In the genomic region with DNA sequence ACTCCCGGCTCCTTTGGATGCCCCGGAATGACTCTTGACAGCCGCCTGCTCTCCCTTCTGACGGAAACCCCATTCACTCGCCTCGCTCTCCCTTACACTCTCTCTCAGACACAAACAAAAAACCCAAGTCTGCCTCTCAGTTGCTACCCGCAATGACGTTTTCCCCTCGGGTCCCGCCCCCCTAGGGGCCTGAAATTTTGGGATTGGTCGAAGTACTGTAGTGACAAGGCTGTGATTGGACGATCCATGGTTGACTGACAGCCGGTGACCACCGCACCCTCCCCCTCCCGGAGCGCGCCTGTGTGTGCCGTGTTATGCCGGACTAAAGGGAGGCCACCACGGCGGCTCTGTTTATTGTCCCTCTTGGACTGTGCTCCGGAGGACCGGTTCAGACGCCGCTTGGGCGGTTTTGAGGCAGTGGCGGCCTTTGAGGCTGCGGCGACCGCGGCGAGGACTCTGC, we compare ENCODE assay signal across 8 mouse cellular contexts. TPM values are rescaled to one million over a fixed set of nuclear protein-coding genes. Genes with fewer than 3 reads are reported as not detected.
DNase-seq lines count a peak whose midpoint lies in the region; ATAC-seq and TF ChIP-seq lines count a peak whose summit lies in the region.

A gene (plus strand): TSS at position 302 of the 460 bp plus-strand sequence.

- TF ChIP-seq CTCF in liver, embryonic 14.5 days (IDR thresholded peaks at IDR 0.05; ENCODE audit: low read depth) = no peak
- TF ChIP-seq CTCF in stomach, postnatal 0 days (IDR thresholded peaks at IDR 0.05; ENCODE audit: low read depth) = no peak

- no peaks in the 10 kb centered on the region for H3K9me3 ChIP-seq in forebrain, embryonic 10.5 days
- H3K9me3 ChIP-seq in heart, embryonic 15.5 days (replicated peaks) = no peaks in the 10 kb centered on the region
- H3K9me3 ChIP-seq in liver, embryonic 14.5 days (ENCODE audit: control insufficient read depth, low read length) = no peaks in the 10 kb centered on the region
- no peaks in the 10 kb centered on the region for H3K9me3 ChIP-seq in neural tube, embryonic 11.5 days (ENCODE audit: control insufficient read depth, low read length)
- no peaks in the 10 kb centered on the region for H3K9me3 ChIP-seq in stomach, postnatal 0 days (ENCODE audit: control insufficient read depth, low read length)

- H3K4me2 ChIP-seq in heart, embryonic 15.5 days = peak within 1 kb of the TSS; percentile 84
- peak within 1 kb of the TSS; percentile 98 for H3K4me2 ChIP-seq in liver, embryonic 14.5 days (ENCODE audit: low read depth)
- peak within 1 kb of the TSS; percentile 77 for H3K4me2 ChIP-seq in neural tube, embryonic 11.5 days (ENCODE audit: low read depth)
- H3K4me2 ChIP-seq in stomach, postnatal 0 days (replicated peaks; ENCODE audit: low read depth) = peak within 1 kb of the TSS; percentile 92

- under 1% methylated on average over 32 of the region's 32 CpGs for WGBS in forebrain, embryonic 10.5 days
- WGBS in heart, embryonic 15.5 days = under 1% methylated on average over 32 of the region's 32 CpGs
- WGBS in liver, embryonic 14.5 days (ENCODE audit: insufficient replicate concordance) = under 1% methylated on average over 32 of the region's 32 CpGs
- WGBS in neural tube, embryonic 11.5 days = under 1% methylated on average over 32 of the region's 32 CpGs
- WGBS in stomach, postnatal 0 days = 1% methylated on average over 32 of the region's 32 CpGs

- peak; percentile 99 for ATAC-seq in heart, embryonic 15.5 days (replicated peaks; ENCODE audit: insufficient number of reproducible peaks, insufficient read depth, low FRiP score, low read depth)
- peak; percentile 97 for ATAC-seq in liver, embryonic 14.5 days (ENCODE audit: insufficient read depth)
- ATAC-seq in neural tube, embryonic 11.5 days (ENCODE audit: insufficient read depth, low FRiP score, low TSS enrichment) = peak; percentile 99
- peak; percentile 99 for ATAC-seq in stomach, postnatal 0 days (ENCODE audit: low FRiP score, low TSS enrichment)

- H3K9ac ChIP-seq in heart, embryonic 15.5 days = peak within 1 kb of the TSS; percentile 89
- peak within 1 kb of the TSS; percentile 98 for H3K9ac ChIP-seq in liver, embryonic 14.5 days (replicated peaks)
- H3K9ac ChIP-seq in neural tube, embryonic 11.5 days (ENCODE audit: low read length) = peak within 1 kb of the TSS; percentile 99
- H3K9ac ChIP-seq in stomach, postnatal 0 days (ENCODE audit: low read length) = peak within 1 kb of the TSS; percentile 96

- H3K27me3 ChIP-seq in forebrain, embryonic 10.5 days (ENCODE audit: poor library complexity, severe bottlenecking) = no peaks in the 10 kb centered on the region
- H3K27me3 ChIP-seq in heart, embryonic 15.5 days = no peaks in the 10 kb centered on the region
- H3K27me3 ChIP-seq in liver, embryonic 14.5 days (ENCODE audit: control insufficient read depth, insufficient read depth, low read length) = no peaks in the 10 kb centered on the region
- H3K27me3 ChIP-seq in neural tube, embryonic 11.5 days (ENCODE audit: control insufficient read depth, insufficient read depth, low read length) = no peaks in the 10 kb centered on the region
- H3K27me3 ChIP-seq in stomach, postnatal 0 days (ENCODE audit: control insufficient read depth, insufficient read depth, low read length) = no peaks in the 10 kb centered on the region

- peaks cover 7% of the 10 kb centered on the region; the same call in 1 of the 2 replicates for H3K36me3 ChIP-seq in forebrain, embryonic 10.5 days (replicated peaks)
- H3K36me3 ChIP-seq in heart, embryonic 15.5 days = no peaks in the 10 kb centered on the region
- no peaks in the 10 kb centered on the region for H3K36me3 ChIP-seq in liver, embryonic 14.5 days (replicated peaks; ENCODE audit: control insufficient read depth, insufficient read depth, low read depth)
- H3K36me3 ChIP-seq in neural tube, embryonic 11.5 days (ENCODE audit: control insufficient read depth, insufficient read depth, low read length) = no peaks in the 10 kb centered on the region
- no peaks in the 10 kb centered on the region for H3K36me3 ChIP-seq in stomach, postnatal 0 days (ENCODE audit: control insufficient read depth, insufficient read depth, low read length)

- peaks cover 28% of the 10 kb centered on the region for H3K4me1 ChIP-seq in forebrain, embryonic 10.5 days
- H3K4me1 ChIP-seq in heart, embryonic 15.5 days (replicated peaks) = peaks cover 14% of the 10 kb centered on the region
- H3K4me1 ChIP-seq in liver, embryonic 14.5 days (replicated peaks; ENCODE audit: control insufficient read depth in 2 of 2, insufficient read depth in 2 of 2, low read length in 1 of 2) = peaks cover 8 to 16% of the 10 kb centered on the region in 2 experiments
- H3K4me1 ChIP-seq in neural tube, embryonic 11.5 days (ENCODE audit: control insufficient read depth, insufficient read depth, low read length) = peaks cover 11% of the 10 kb centered on the region; the same call in 1 of the 2 replicates
- no peaks in the 10 kb centered on the region; the same call in 1 of the 2 replicates for H3K4me1 ChIP-seq in stomach, postnatal 0 days (replicated peaks; ENCODE audit: control insufficient read depth, insufficient read depth)

- peak within 1 kb of the TSS; percentile 93 for H3K4me3 ChIP-seq in forebrain, embryonic 10.5 days
- peak within 1 kb of the TSS; percentile 75 for H3K4me3 ChIP-seq in heart, embryonic 15.5 days
- H3K4me3 ChIP-seq in liver, embryonic 14.5 days (ENCODE audit: insufficient read depth in 1 of 2, low read depth in 2 of 2, low read length in 2 of 2) = peak within 1 kb of the TSS; percentile 83 to 97
- peak within 1 kb of the TSS; percentile 97 for H3K4me3 ChIP-seq in neural tube, embryonic 11.5 days (ENCODE audit: low read depth, low read length)
- H3K4me3 ChIP-seq in stomach, postnatal 0 days (ENCODE audit: low read depth, low read length) = peak within 1 kb of the TSS; percentile 95

- H3K27ac ChIP-seq in forebrain, embryonic 10.5 days = peak within 1 kb of the TSS; percentile 99
- H3K27ac ChIP-seq in heart, embryonic 15.5 days = peak within 1 kb of the TSS; percentile 97
- H3K27ac ChIP-seq in liver, embryonic 14.5 days = peak within 1 kb of the TSS; percentile 87
- H3K27ac ChIP-seq in neural tube, embryonic 11.5 days (ENCODE audit: low read depth, low read length) = peak within 1 kb of the TSS; percentile 99
- peak within 1 kb of the TSS; percentile 99 for H3K27ac ChIP-seq in stomach, postnatal 0 days (replicated peaks)

- peak; percentile 98 to 100 for DNase-seq in CD8-positive naive resting alpha-beta T cell, adult 2 months (ENCODE audit: low read depth in 2 of 2, low spot score in 2 of 2)
- DNase-seq in c-Kit-positive CD71-negative TER-119-negative erythroid progenitor cells, embryonic 14.5 days (ENCODE audit: low read depth) = peak; percentile 98
- DNase-seq in forebrain, embryonic 10.5 days (ENCODE audit: extremely low spot score, low spot score) = peak; percentile 97
- peak; percentile 98 for DNase-seq in kidney, postnatal 25 days
- DNase-seq in liver, embryonic 14.5 days (ENCODE audit: low read depth in 3 of 3, low spot score in 3 of 3) = peak; percentile 95 to 97 (median 97)
- DNase-seq in neural tube, embryonic 11.5 days (ENCODE audit: low spot score) = peak; percentile 97
- DNase-seq in stomach, postnatal 0 days (ENCODE audit: low spot score) = peak; percentile 97

- 0 out of 2 replicates have a peak, but pooled peaks have one; percentile 7 for TF ChIP-seq EP300 in liver, embryonic 14.5 days (IDR thresholded peaks at IDR 0.05; ENCODE audit: low read depth)
- TF ChIP-seq EP300 in stomach, postnatal 0 days (optimal IDR thresholded peaks at IDR 0.05) = no peak

RNA-seq across cellular contexts. Expression of the gene that starts here (rescaled TPM):
- polyA plus RNA-seq in forebrain, embryonic 10.5 days (2016; fragmentation: Nextera tagmentation; extraction: Ambion mirVana) = 68.7 and 71.4 TPM in 2 replicates
- polyA plus RNA-seq in heart, embryonic 15.5 days (2015; fragmentation: Nextera tagmentation; extraction: Ambion mirVana) = 29.5 and 31.6 TPM in 2 replicates
- 8.9 and 16.5 TPM in 2 replicates for polyA plus RNA-seq in liver, embryonic 14.5 days (2012; rRNA removed)
- polyA plus RNA-seq in liver, embryonic 14.5 days (2014; fragmentation: Nextera tagmentation; extraction: Ambion mirVana) = 21.0 and 21.1 TPM in 2 replicates
- 161 TPM in 2 replicates for polyA plus RNA-seq in neural tube, embryonic 11.5 days (2014; fragmentation: Nextera tagmentation; extraction: Ambion mirVana)
- polyA plus RNA-seq in stomach, postnatal 0 days (2015; fragmentation: Nextera tagmentation; extraction: Ambion mirVana) = 18.6 and 21.3 TPM in 2 replicates

Comparison
In these comparisons a context has a peak if more than half of its experiments do, and no peak if none do; other contexts are left out.
1. Peak in every context shown above with its lines: DNase-seq, ATAC-seq, H3K4me3 ChIP-seq and H3K27ac ChIP-seq.